Mouse (Mus musculus): ENCODE data around the gene Stx1b.

GRCm38 (mm10) chr7:127799738-127800137 lies 24.6 kb downstream of the Stx1b start:
- TF ChIP-seq CTCF (IDR thresholded peaks at IDR 0.05; ENCODE audit: low read depth, low read length) = no peak
- TF ChIP-seq GATA2 (IDR thresholded peaks at IDR 0.05; ENCODE audit: borderline replicate concordance, low read depth, low read length) = no peak
- TF ChIP-seq GATA1 (IDR thresholded peaks at IDR 0.05; ENCODE audit: borderline replicate concordance, low read length) = no peak
- TF ChIP-seq POLR2AphosphoS5 (IDR thresholded peaks at IDR 0.05; ENCODE audit: insufficient replicate concordance, low read depth, low read length) = no peak
- TF ChIP-seq TAL1 (conservative IDR thresholded peaks at IDR 0.05; ENCODE audit: low read depth, low read length) = no peak
